Mouse (Mus musculus) CH12.LX (cell line): ENCODE measurements around the gene Prr12.

Source experiments
- CHD1 ChIP-seq: IDR thresholded peaks from 2 replicates; pipeline ENCODE4 v1.6.1; 2012; ENCODE audit warnings: low read depth, low read length, improper control_type of control experiment, inconsistent platforms
- HCFC1 ChIP-seq: IDR thresholded peaks from 2 replicates; pipeline ENCODE4 v1.6.1; 2012; ENCODE audit warnings: low read depth, mild to moderate bottlenecking, inconsistent platforms, low read length, improper control_type of control experiment
- MAFK ChIP-seq: IDR thresholded peaks from 2 replicates; pipeline ENCODE4 v1.6.1; 2011; ENCODE audit warnings: low read length, improper control_type of control experiment; ENCODE audit not compliant: insufficient replicate concordance
- MEF2A ChIP-seq: IDR thresholded peaks from 2 replicates; pipeline ENCODE4 v1.6.1; 2014; ENCODE audit warnings: low read depth, mild to moderate bottlenecking, inconsistent platforms, low read length, improper control_type of control experiment, borderline replicate concordance
- POLR2A ChIP-seq: IDR thresholded peaks from 2 replicates; pipeline ENCODE4 v1.6.1; 2011; ENCODE audit warnings: low read depth, mild to moderate bottlenecking, improper control_type of control experiment, low read length
- POLR2AphosphoS2 ChIP-seq: IDR thresholded peaks from 2 replicates; pipeline ENCODE4 v1.6.1; 2011; ENCODE audit warnings: low read depth, low read length, improper control_type of control experiment

- TF ChIP-seq POLR2A (no peak), MAFK (no peak), HCFC1 (no peak), POLR2AphosphoS2 (no peak), CHD1 (no peak), MEF2A (no peak)
These were observed 52.9 kb downstream of the Prr12 start for GRCm38 (mm10) chr7:44999753-45000152.
